Mouse (Mus musculus) neural tube, embryonic 14.5 days (tissue): ENCODE measurements at regions not wholly inside any gene's neighbourhood (a gene's known extent, or its start where the extent isn't known, plus 50 kb on each side); places are given as distances from the start of the nearest gene placed in this dataset.

Experiments
- ATAC-seq: fragments of 200-750 bp; cut with Nextera tagmentation; 2 replicates; pipeline ENCODE4 v1.8.0; 2017; ENCODE audit warnings: low read depth, mild to moderate bottlenecking, moderate TSS enrichment, moderate library complexity
- H3K27ac ChIP-seq: fragments of 300-500 bp; sonication (generic); 2 replicates; pipeline ENCODE4 v1.5.1; 2014; ENCODE audit warnings: low read depth, mild to moderate bottlenecking, control low read depth, low read length, moderate library complexity, mixed read lengths
- H3K27me3 ChIP-seq: fragments of 300-500 bp; sonication (generic); 2 replicates; pipeline ENCODE4 v1.6.1; 2014; ENCODE audit warnings: low read length; ENCODE audit not compliant: control insufficient read depth, insufficient read depth
- H3K36me3 ChIP-seq: fragments of 300-500 bp; sonication (generic); 2 replicates; pipeline ENCODE4 v1.6.1; 2014; ENCODE audit warnings: low read length, mixed read lengths; ENCODE audit not compliant: control insufficient read depth, insufficient read depth
- H3K4me1 ChIP-seq: fragments of 300-500 bp; sonication (generic); 2 replicates; pipeline ENCODE4 v1.6.1; 2014; ENCODE audit warnings: low read length; ENCODE audit not compliant: control insufficient read depth, insufficient read depth
- H3K4me2 ChIP-seq: fragments of 300-500 bp; sonication (generic); 2 replicates; pipeline ENCODE4 v1.6.1; 2014; ENCODE audit warnings: mild to moderate bottlenecking, low read depth, low read length, control low read depth
- H3K4me3 ChIP-seq: fragments of 300-500 bp; sonication (generic); 2 replicates; pipeline ENCODE4 v1.5.1; 2014; ENCODE audit warnings: low read depth, low read length, control low read depth, mixed read lengths
- H3K9ac ChIP-seq: fragments of 300-500 bp; sonication (generic); replicated peaks from 2 replicates; pipeline ENCODE4 v1.6.1; 2014; ENCODE audit warnings: low read depth, mild to moderate bottlenecking, control low read depth, low read length, mixed read lengths
- H3K9me3 ChIP-seq: fragments of 300-500 bp; sonication (generic); 2 replicates; pipeline ENCODE4 v1.6.1; 2016; ENCODE audit warnings: low read length; ENCODE audit not compliant: control insufficient read depth
- WGBS: fragments of 180-500 bp; shearing (Covaris S2); extraction: QIAGEN DNeasy Blood & Tissue Kit; methylation state at CpG from one replicate; pipeline ENCODE4 v1.1.7; 2014; 5-methylcytosine and 5-hydroxymethylcytosine counted together

DNA sequence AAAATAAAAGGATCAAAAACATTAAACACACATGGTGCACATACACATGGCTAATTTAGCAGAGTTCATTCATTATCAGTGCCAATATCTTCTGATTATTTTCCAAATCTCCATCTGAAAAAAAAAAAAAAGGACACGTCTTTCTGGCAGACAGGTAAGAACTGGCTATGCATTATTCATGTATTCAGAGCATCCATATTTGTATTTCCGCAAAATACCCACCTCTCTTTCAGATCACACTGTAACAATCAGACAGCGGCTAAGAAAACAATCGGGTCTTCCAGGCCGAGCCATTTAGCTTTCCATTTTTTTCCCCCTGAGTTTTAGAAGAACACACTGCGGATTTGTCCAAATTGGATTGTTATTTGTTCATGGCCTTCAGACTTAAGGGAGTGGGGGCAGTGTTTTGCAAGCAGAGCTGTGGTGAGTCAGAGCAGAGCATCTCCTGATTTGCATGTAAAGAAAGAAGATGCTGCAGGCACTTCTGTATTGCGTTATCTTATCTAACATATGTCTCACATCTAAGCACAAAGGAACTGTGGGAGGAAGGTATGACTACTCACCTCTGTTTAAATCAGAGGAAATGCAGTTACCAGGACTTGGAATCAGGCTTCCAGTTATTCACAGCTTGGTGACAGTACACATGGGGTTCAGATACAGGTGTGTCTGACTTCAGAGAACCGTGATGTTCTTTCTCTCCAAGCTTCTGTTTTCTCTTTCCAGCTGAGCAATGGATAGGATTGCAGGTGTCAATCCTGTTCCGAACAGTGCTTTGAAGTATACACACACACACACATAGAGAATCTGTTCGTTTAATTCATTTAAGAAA lies 223.6 kb upstream of the Zbtb20 start:
- Histone ChIP-seq H3K27ac (no peak overlapping the region; the same call in 1 of the 2 replicates), H3K9ac (no peak overlapping the region), H3K4me3 (no peak overlapping the region), H3K27me3 (no peaks in the 10 kb centered on the region), H3K36me3 (no peaks in the 10 kb centered on the region), H3K4me1 (no peaks in the 10 kb centered on the region), H3K9me3 (no peaks in the 10 kb centered on the region), H3K4me2 (no peak overlapping the region)
- WGBS = 83% methylated on average over 10 of the region's 10 CpGs
- no peak for ATAC-seq

DNA sequence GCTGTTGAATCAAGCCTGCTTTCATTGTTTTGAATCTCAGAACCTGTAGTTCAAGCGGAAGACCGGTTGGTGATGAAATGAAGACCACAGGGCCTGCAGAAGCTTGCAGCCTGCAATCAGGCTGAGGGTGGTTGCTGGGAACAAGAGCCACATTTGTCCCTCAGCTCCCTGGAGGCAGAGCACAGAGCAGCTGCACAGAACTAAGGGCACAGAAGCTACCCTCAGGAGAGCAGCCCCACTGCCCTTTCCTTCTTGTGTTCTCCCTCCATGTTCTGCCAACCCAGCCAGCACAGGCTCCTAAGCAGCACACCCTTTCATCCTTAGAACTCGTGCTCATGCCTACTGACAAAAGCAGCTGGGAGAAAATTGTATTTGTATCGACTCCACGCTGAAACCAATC lies 225.9 kb upstream of the Zbtb20 start:
- no peak overlapping the region for H3K4me3 ChIP-seq
- H3K9me3 ChIP-seq = no peaks in the 10 kb centered on the region
- H3K9ac ChIP-seq = no peak overlapping the region
- 74% methylated on average over 5 of the region's 5 CpGs for WGBS
- no peaks in the 10 kb centered on the region for H3K27me3 ChIP-seq
- no peaks in the 10 kb centered on the region for H3K36me3 ChIP-seq
- ATAC-seq = no peak
- H3K27ac ChIP-seq = no peak overlapping the region
- no peaks in the 10 kb centered on the region for H3K4me1 ChIP-seq
- H3K4me2 ChIP-seq = no peak overlapping the region

DNA sequence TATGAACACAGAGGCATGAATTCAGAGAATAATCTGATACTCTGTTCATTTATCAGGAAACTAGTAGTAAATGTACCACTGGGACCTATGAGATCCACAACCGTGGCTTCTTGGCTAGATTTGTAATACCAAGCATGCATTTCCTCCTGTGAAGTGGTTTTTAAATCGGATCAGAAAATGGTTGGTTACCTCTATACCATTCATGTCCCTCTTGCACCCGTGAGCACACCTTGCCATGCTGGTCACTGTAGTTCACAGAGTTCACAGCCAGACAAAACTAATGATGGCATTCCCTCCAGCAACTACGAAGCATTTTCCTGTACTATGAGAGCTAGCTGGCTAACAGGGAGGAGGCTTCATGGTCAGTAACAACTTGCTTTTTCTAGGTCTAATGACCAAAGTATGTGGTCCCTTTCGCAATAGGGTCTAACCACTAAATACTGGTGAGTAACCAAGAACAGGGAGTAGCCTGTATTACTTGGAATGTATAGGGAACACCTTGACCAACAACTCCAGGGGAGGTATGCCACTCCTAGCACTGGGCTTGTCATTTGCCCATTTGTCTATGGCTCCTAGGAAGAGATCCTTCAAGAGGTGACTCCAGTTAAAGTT lies 227.0 kb upstream of the Zbtb20 start:
- H3K36me3 ChIP-seq = no peaks in the 10 kb centered on the region
- H3K4me1 ChIP-seq = no peaks in the 10 kb centered on the region
- H3K27ac ChIP-seq = no peak overlapping the region
- no peak overlapping the region for H3K9ac ChIP-seq
- no peaks in the 10 kb centered on the region for H3K27me3 ChIP-seq
- no peak overlapping the region for H3K4me3 ChIP-seq
- no peak overlapping the region for H3K4me2 ChIP-seq
- no peak for ATAC-seq
- no peaks in the 10 kb centered on the region for H3K9me3 ChIP-seq
- 92% methylated on average over 5 of the region's 5 CpGs for WGBS

DNA sequence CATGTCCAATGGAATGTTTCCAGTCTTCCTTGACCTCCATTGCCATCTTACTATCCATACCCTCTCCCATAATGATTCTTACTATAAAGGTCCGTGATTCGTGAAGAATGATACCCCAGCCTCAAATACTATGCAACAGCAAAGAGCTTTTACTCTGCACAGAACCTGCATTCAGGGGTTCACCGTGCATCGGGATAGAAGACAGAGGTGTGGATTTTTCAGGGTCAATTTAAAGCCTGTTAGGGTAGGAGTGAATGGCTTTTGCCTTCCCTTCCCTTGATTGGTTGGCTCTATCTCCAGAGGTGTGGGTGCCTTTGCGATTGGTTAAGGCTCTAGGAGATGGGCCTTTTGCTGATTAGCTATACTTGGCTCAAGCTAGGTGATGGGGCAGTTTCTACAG lies 227.9 kb upstream of the Zbtb20 start:
- H3K4me1 ChIP-seq = no peaks in the 10 kb centered on the region
- ATAC-seq = no peak
- 99% methylated on average over 5 of the region's 5 CpGs for WGBS

DNA sequence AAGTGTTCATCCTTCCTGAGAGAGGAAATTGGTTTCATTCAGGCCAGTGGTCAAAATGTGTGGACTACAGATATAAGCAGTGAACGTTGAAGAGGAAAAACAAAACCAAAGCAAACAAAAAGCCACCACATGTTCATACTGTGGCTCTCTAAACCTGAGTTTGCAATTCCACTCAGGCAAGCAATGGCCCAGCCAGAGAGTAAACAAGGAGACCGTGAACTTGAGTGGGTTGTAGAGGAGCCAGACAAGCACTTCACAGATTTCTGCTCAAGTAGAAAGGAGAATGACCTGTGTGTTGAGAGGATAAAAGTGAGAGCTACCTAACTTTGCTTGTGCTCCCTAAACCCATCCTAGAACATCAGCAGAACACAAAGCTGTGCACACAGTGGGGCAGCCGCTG lies 239.9 kb upstream of the Zbtb20 start:
- H3K9ac ChIP-seq = no peak overlapping the region
- H3K4me3 ChIP-seq = no peak overlapping the region
- 84% methylated on average over 3 of the region's 3 CpGs for WGBS
- no peak overlapping the region for H3K4me2 ChIP-seq
- H3K36me3 ChIP-seq = no peaks in the 10 kb centered on the region
- H3K4me1 ChIP-seq = no peaks in the 10 kb centered on the region
- no peak overlapping the region for H3K27ac ChIP-seq
- no peaks in the 10 kb centered on the region for H3K27me3 ChIP-seq
- no peak for ATAC-seq
- H3K9me3 ChIP-seq = no peaks in the 10 kb centered on the region

More for the DNA sequence above, 227.9 kb upstream of the Zbtb20 start:
- Histone ChIP-seq H3K36me3 (no peaks in the 10 kb centered on the region), H3K27me3 (no peaks in the 10 kb centered on the region), H3K4me2 (no peak overlapping the region), H3K9ac (no peak overlapping the region), H3K9me3 (no peaks in the 10 kb centered on the region), H3K4me3 (no peak overlapping the region), H3K27ac (no peak overlapping the region)

DNA sequence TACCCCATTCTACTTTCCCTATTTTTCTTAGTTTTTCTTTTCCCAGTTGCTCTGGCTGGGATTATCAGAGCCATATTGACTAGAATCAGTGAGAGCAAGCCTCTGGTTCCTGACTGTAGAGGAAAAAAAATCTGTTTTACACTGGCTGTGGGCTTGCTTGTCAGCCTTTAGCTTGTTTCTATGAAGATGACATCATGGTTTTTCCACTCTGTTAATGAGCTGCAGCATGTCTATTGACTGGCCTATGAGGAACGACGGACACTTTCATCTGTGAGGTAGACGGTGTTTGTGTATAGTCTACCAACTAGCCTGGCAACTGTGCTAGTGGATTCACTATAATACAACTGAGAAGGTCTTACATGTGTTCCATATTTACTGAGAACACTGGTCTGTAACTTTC lies 248.0 kb upstream of the Zbtb20 start:
- Histone ChIP-seq H3K4me3 (no peak overlapping the region), H3K36me3 (no peaks in the 10 kb centered on the region), H3K4me2 (no peak overlapping the region), H3K9ac (no peak overlapping the region), H3K27ac (no peak overlapping the region), H3K9me3 (no peaks in the 10 kb centered on the region), H3K4me1 (no peaks in the 10 kb centered on the region), H3K27me3 (no peaks in the 10 kb centered on the region)
- 89% methylated on average over 3 of the region's 3 CpGs for WGBS
- no peak for ATAC-seq

DNA sequence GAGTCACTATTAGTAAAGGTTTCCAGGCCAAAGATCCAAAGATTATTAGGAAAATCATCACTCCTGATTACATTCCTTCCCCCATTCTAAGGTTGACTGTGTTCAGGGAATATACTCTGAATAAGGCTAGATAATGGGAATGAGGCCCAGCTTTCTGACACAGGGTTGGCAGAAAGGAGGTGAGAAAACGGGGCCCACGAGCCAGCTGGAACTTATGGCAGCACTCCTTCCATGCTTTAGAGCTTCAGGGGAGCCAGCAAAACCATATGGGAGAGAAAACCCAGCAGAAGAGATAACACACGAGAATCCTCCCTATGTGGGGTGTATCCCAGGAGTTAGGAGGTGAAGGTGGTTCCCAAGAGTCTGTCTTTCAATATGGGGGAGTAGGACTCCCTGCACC lies 259.8 kb upstream of the Zbtb20 start:
- 81% methylated on average over 3 of the region's 3 CpGs for WGBS
- no peak overlapping the region for H3K4me2 ChIP-seq
- H3K27me3 ChIP-seq = no peaks in the 10 kb centered on the region
- ATAC-seq = no peak
- no peak overlapping the region for H3K27ac ChIP-seq
- H3K9ac ChIP-seq = no peak overlapping the region
- no peak overlapping the region for H3K4me3 ChIP-seq
- no peaks in the 10 kb centered on the region for H3K36me3 ChIP-seq
- H3K4me1 ChIP-seq = no peaks in the 10 kb centered on the region
- no peaks in the 10 kb centered on the region for H3K9me3 ChIP-seq

DNA sequence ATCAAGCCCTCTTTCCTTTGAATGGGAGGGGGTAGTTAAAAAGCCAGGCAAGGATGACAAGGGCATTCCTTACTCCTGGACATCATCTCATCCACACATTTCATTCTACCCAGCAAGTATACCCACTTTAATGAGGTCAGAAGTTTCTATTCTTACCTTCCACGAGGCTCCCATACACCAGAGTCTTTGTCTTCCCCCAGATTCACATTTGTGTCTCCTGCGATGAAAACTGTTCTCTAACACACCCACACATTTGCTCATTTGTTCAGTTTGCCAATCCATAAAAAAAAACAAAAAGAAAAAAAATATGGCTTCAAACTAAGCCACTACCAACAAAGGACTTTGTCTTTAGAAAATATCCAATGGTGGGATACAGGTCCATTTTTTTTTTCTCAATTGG lies 263.7 kb upstream of the Zbtb20 start:
- H3K36me3 ChIP-seq = no peaks in the 10 kb centered on the region
- no peak overlapping the region for H3K27ac ChIP-seq
- H3K4me1 ChIP-seq = no peaks in the 10 kb centered on the region
- H3K9me3 ChIP-seq = no peaks in the 10 kb centered on the region
- no peak overlapping the region for H3K9ac ChIP-seq
- WGBS = 77% methylated on average over 2 of the region's 2 CpGs
- no peak overlapping the region for H3K4me2 ChIP-seq
- no peak overlapping the region for H3K4me3 ChIP-seq
- no peak for ATAC-seq
- H3K27me3 ChIP-seq = no peaks in the 10 kb centered on the region

DNA sequence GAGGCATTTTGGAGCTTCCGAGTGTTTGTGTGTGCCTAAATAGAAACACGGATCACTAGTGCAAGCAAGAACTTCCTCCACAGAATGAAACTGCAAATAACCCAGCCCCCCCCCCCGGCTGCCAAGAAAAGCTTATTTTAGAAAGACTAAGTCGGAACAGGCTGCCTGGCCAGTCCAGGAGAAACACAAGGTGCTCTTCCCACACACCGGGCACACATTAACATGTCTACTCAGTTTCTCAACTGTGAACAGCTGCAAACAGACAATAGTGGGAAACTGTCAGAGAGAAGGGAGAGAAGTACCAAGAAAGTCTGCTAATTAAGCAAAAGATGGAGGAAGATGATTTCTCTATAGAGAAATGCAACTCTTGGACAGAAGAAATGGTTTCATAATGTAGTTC lies 267.3 kb upstream of the Zbtb20 start:
- no peaks in the 10 kb centered on the region for H3K9me3 ChIP-seq
- H3K4me1 ChIP-seq = no peaks in the 10 kb centered on the region
- H3K27ac ChIP-seq = no peak overlapping the region
- no peak overlapping the region for H3K9ac ChIP-seq
- no peak for ATAC-seq
- H3K4me2 ChIP-seq = no peak overlapping the region
- H3K36me3 ChIP-seq = no peaks in the 10 kb centered on the region
- H3K27me3 ChIP-seq = no peaks in the 10 kb centered on the region
- no peak overlapping the region for H3K4me3 ChIP-seq
- WGBS = 82% methylated on average over 5 of the region's 5 CpGs
